Mouse (Mus musculus) forebrain, embryonic 15.5 days (tissue): ENCODE measurements around the gene Ston2. TPM values are rescaled to one million over a fixed set of nuclear protein-coding genes. Genes with fewer than 3 reads are reported as not detected.

ENCODE experiments used
- ATAC-seq: fragments of 200-750 bp; cut with Nextera tagmentation; replicated peaks from 2 replicates; pipeline ENCODE4 v1.8.0; 2017; ENCODE audit warnings: mild to moderate bottlenecking, moderate TSS enrichment, moderate library complexity
- H3K27ac ChIP-seq: fragments of 300-500 bp; sonication (generic); replicated peaks from 2 replicates; pipeline ENCODE4 v1.5.1; 2015; ENCODE audit warnings: mild to moderate bottlenecking, inconsistent platforms
- H3K27me3 ChIP-seq: fragments of 300-500 bp; sonication (generic); 2 replicates; pipeline ENCODE4 v1.6.1; 2015; ENCODE audit warnings: inconsistent platforms
- H3K36me3 ChIP-seq: fragments of 300-500 bp; sonication (generic); 2 replicates; pipeline ENCODE4 v1.6.1; 2015; ENCODE audit warnings: mild to moderate bottlenecking, inconsistent platforms
- H3K4me1 ChIP-seq: fragments of 300-500 bp; sonication (generic); 2 replicates; pipeline ENCODE4 v1.6.1; 2015; ENCODE audit warnings: inconsistent platforms
- H3K4me2 ChIP-seq: fragments of 300-500 bp; sonication (generic); replicated peaks from 2 replicates; pipeline ENCODE4 v1.6.1; 2015; ENCODE audit warnings: mild to moderate bottlenecking, inconsistent platforms
- H3K4me3 ChIP-seq: fragments of 300-500 bp; sonication (generic); 2 replicates; pipeline ENCODE4 v1.5.1; 2015; ENCODE audit warnings: mild to moderate bottlenecking, inconsistent platforms
- H3K9ac ChIP-seq: fragments of 300-500 bp; sonication (generic); replicated peaks from 2 replicates; pipeline ENCODE4 v1.6.1; 2015; ENCODE audit warnings: mild to moderate bottlenecking, inconsistent platforms
- H3K9me3 ChIP-seq: fragments of 300-500 bp; sonication (generic); 2 replicates; pipeline ENCODE4 v1.6.1; 2016; ENCODE audit warnings: inconsistent platforms
- WGBS: fragments of 180-500 bp; shearing (Covaris S2); methylation state at CpG from one replicate; pipeline ENCODE4 v1.1.7; 2015; ENCODE audit warnings: mixed read lengths; 5-methylcytosine and 5-hydroxymethylcytosine counted together
- polyA plus RNA-seq: library from polyadenylated mRNA; unstranded; fragments of >200 nt; fragmentation: Nextera tagmentation; extraction: Ambion mirVana; gene quantifications from 2 replicates; pipeline ENCODE4 v1.2.1, GENCODE M21; 2015

The Ston2 gene
- polyA plus RNA-seq, 1 experiment from 2014 or later, result 6.2 TPM

DNA sequence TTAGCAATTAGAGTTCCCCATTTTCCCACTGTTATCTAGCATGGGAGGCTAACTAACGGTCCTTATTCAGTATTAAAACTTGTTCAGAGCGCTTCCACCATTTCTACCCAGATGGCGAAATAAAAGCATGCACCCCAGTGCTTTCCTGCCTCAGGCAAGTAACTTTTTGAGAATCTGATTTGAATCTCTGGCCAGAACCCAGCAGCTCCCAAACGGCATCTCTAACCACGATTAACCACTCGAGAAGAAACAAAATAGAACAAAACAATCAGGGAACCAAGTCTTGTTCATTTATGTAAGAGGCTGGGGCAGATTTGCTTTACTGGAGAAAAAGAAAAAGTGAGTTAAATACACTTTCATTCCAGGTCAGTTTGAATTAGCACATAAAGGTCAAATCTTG is 44.1 kb downstream of the Ston2 start:
- 29% methylated on average over 6 of the region's 6 CpGs for WGBS
- Histone ChIP-seq H3K27ac (peak overlapping the region; percentile 2; the same call in 1 of the 2 replicates), H3K36me3 (no peaks in the 10 kb centered on the region), H3K9me3 (no peaks in the 10 kb centered on the region), H3K4me2 (no peak overlapping the region), H3K27me3 (no peaks in the 10 kb centered on the region), H3K4me3 (no peak overlapping the region), H3K9ac (no peak overlapping the region), H3K4me1 (peaks cover 24% of the 10 kb centered on the region)
- ATAC-seq, result no peak

DNA sequence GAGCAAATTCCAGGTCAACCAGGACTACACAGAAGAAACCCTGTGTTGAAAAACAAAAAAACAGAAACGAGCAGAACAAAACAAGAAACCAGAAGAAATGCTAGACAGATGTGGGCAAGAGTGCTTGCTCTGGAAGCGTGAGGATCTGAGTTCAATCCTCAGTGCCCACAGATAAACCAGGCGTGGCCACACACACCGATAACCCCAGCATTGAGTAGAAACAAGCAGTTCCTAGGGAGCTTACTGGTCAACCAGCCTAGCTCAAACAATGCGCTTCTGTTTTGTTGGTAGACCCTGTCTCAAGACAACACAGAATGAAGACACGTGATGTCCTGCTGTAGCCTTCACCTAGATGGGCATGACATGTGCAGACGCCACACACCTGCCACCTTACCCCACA is 45.3 kb downstream of the Ston2 start:
- Histone ChIP-seq H3K4me3 (no peak overlapping the region), H3K9me3 (no peaks in the 10 kb centered on the region), H3K27me3 (no peaks in the 10 kb centered on the region), H3K4me1 (peaks cover 16% of the 10 kb centered on the region), H3K4me2 (no peak overlapping the region), H3K27ac (no peak overlapping the region), H3K36me3 (no peaks in the 10 kb centered on the region), H3K9ac (no peak overlapping the region)
- ATAC-seq, result no peak
- WGBS, result 95% methylated on average over 7 of the region's 7 CpGs

DNA sequence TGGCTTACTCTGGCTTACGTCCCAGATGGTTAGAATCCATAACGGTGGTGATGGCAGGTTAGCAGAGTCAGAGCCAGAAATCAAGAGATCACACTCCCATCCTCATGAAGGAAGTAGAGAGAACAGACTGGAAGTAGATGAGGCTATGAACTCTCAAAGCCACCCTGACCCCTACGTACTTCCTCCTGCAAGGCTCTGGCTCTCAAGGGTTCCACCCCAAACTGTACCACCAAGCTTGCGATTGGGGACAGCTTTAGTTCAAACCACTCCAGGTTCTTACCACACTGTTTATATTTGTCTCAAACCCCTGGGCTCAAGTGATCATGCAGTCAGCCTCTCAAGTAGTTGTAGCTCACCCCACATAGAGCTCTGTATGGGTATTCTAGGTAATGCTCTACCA is 49.8 kb downstream of the Ston2 start:
- Histone ChIP-seq H3K4me3 (no peak overlapping the region), H3K36me3 (no peaks in the 10 kb centered on the region), H3K9me3 (no peaks in the 10 kb centered on the region), H3K27me3 (no peaks in the 10 kb centered on the region), H3K27ac (no peak overlapping the region), H3K4me1 (peaks cover 1% of the 10 kb centered on the region; the same call in 1 of the 2 replicates), H3K4me2 (no peak overlapping the region), H3K9ac (no peak overlapping the region)
- ATAC-seq, result no peak
- 85% methylated on average over 4 of the region's 4 CpGs for WGBS

DNA sequence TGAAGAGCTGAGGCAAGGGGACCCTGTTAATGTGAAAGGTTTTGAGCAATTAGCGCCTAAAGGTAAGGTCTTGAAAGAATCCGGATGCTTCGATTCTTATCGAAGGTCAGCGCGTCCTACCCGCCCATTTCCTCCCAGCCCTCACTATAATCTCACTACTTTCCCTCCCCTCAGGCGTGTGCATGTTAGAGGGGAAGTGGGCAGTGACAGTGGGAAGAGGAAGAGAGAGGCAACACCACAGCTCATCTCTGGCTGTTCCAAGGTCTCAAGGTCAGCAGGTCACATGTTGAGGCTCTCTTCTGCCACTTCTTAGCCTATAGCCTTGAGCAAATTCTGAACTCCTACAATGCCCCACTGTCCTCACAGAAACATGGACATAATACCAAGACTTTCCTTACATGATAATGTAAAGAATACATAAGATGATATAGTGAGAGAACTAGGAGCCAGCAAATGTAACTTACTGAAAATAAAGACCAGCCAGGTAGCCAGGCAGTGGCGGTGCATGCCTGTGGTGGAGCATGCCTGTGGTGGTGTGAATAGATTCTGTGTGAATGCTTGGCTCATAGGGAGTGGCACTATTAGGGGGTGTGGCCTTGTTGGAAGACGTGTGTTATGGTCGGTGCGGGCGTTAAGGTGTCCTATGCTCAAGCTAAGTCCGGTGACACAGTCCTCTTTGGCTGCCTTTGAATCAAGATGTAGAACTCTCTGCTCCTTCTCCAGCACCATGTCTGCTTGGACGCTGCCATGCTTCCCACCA is 51.8 kb downstream of the Ston2 start:
- H3K4me1 ChIP-seq, result peaks cover 11% of the 10 kb centered on the region; the same call in 1 of the 2 replicates
- no peaks in the 10 kb centered on the region for H3K27me3 ChIP-seq
- WGBS, result 95% methylated on average over 15 of the region's 15 CpGs
- H3K9ac ChIP-seq, result no peak overlapping the region
- no peaks in the 10 kb centered on the region for H3K36me3 ChIP-seq
- H3K9me3 ChIP-seq, result no peaks in the 10 kb centered on the region
- no peak overlapping the region for H3K27ac ChIP-seq
- no peak for ATAC-seq
- no peak overlapping the region for H3K4me2 ChIP-seq
- H3K4me3 ChIP-seq, result no peak overlapping the region

DNA sequence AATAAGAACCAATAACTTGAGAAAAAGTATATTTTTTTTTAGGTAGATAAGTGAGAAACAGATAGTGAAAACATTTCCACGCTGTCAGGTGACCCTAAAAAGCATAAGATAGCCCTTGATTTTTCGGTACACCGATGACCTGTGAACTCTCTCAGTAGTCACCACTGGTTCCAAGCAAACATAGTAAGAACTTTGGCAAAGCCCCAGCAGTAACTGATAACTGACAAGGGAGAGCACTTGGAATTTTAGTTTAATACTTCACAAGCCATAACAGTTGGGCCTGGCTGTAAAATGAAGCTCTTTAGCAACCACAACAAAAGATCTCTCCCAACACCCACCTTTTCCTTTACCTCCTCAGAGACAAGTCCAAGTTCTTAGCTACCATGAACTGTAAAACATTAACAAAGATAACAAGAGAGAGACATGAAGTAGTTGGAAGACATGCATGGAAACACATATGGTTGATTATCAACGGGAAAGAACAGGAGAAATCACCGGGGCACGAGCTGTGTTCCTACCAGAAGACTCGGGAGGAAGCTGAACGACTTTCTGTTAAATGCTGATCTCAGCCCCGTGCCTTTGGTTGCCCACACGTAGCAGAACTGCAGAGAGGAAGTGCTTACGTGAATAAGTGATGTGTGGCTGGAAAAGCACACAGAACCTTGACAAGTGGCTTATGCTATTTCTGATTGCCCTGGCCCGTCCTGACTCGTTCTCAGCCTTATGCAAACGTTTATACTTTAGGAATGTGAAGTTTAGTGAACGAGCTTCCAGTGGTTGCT is 53.8 kb downstream of the Ston2 start:
- no peaks in the 10 kb centered on the region for H3K27me3 ChIP-seq

DNA sequence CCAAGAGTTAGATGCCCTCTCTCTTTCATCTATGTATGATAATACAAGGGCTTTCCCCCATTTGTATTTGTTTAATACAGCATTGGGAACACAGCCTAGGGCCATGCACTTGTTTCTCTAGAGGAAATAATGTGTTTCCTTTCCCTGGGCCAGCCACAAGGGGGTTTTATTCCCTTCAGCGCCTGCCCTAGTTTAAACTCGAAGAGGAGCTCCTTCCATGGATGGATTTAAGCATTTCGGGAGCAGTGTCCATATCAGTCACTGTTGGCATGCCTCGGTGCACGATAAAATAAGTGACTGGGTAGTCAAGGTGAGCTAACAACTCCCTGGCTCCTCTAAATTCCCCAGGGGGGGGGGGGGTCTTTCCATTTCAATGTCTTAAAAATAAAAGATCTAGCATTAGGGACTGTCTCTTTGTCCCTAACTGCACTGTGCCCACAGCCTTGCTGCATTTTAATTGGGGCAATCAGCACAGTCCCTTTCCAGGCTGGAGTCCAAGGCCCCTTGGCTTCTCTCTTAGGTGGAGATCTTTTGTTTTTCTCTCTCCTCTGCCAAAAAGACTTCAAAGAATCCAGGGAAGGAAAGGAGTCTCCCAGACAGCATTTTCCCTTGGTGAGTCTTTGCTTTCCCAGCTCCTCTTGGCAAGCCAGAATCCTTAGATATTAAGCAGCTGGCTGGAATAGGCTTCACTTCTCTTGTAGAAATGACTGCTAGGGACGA is 55.3 kb downstream of the Ston2 start:
- Histone ChIP-seq H3K27ac (peak overlapping the region; percentile 62), H3K4me1 (peaks cover 11% of the 10 kb centered on the region; the same call in 1 of the 2 replicates), H3K4me3 (no peak overlapping the region), H3K9ac (no peak overlapping the region), H3K27me3 (no peaks in the 10 kb centered on the region), H3K9me3 (no peaks in the 10 kb centered on the region), H3K36me3 (no peaks in the 10 kb centered on the region), H3K4me2 (no peak overlapping the region)
- peak; percentile 92 for ATAC-seq
- WGBS, result 30% methylated on average over 6 of the region's 6 CpGs

More for the DNA sequence above, 53.8 kb downstream of the Ston2 start:
- no peak overlapping the region for H3K9ac ChIP-seq
- no peak overlapping the region for H3K4me3 ChIP-seq
- no peak overlapping the region for H3K4me2 ChIP-seq
- no peaks in the 10 kb centered on the region for H3K36me3 ChIP-seq
- 86% methylated on average over 15 of the region's 15 CpGs for WGBS
- H3K9me3 ChIP-seq, result no peaks in the 10 kb centered on the region
- H3K4me1 ChIP-seq, result peaks cover 11% of the 10 kb centered on the region; the same call in 1 of the 2 replicates
- no peak overlapping the region for H3K27ac ChIP-seq
- ATAC-seq, result no peak

DNA sequence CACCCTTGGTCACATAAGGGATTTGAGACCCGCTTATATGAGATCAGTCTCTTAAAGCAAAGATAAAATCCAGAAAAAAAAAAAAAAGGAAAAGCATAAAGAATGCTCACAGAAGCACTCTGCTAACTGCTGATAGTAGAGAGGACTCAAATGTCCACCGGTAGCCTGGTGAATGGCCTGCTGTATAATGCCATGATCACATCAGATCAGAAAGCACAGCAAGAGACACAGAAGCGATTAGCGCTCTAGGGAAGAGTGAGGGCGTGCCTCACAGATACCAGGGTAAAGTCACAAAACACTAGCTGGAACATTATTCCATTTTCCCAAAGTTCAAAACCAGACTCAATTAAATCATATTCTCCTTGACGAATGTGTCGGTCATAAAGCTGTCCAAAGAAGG is 62.0 kb downstream of the Ston2 start:
- Histone ChIP-seq H3K4me2 (no peak overlapping the region), H3K36me3 (no peaks in the 10 kb centered on the region), H3K27ac (no peak overlapping the region), H3K9me3 (no peaks in the 10 kb centered on the region), H3K4me1 (no peaks in the 10 kb centered on the region), H3K4me3 (no peak overlapping the region), H3K9ac (no peak overlapping the region), H3K27me3 (no peaks in the 10 kb centered on the region)
- 94% methylated on average over 7 of the region's 7 CpGs for WGBS
- no peak for ATAC-seq

DNA sequence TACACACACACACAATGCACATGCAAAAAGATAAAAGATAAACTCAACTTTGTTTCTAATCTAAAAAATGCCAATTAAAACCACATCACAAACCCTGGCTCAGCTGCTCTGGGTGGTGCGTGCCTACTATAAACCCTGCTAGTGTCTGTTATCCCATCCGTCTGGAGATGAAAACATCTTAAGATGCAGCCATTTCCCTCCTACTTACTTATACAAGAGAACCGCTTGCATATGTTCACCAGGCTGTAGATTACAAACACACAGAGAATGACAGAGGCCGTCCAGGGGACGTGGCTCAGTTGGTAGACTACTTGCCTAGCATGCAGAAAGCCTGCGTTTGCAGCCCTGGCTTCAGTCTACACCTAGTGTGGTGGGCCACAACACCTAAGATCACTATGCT is 64.3 kb downstream of the Ston2 start:
- H3K9ac ChIP-seq, result no peak overlapping the region
- no peaks in the 10 kb centered on the region for H3K9me3 ChIP-seq
- no peak overlapping the region for H3K27ac ChIP-seq
- no peaks in the 10 kb centered on the region for H3K36me3 ChIP-seq
- H3K27me3 ChIP-seq, result no peaks in the 10 kb centered on the region
- no peak overlapping the region for H3K4me3 ChIP-seq
- H3K4me1 ChIP-seq, result no peaks in the 10 kb centered on the region
- no peak overlapping the region for H3K4me2 ChIP-seq
- 73% methylated on average over 6 of the region's 6 CpGs for WGBS
- ATAC-seq, result no peak

DNA sequence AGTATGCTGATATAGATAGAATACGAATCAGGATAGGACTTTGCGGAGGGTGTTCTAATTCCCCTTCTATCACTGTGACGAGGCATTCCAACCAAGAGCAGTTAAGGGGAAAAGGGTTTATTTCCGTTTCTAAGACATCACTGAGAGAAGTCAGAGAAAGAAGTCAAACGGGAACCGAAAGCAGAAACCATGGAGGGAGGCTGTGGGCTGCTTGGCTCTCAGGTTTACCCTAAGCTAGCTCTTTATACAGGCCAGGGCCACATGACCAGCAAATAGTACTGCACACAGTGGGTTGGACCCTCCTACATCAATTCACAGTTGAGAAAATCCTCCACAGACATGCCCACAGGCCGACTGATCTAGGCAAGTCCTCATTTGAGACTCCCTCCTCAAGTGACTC is 69.1 kb downstream of the Ston2 start:
- H3K4me1 ChIP-seq, result no peaks in the 10 kb centered on the region
- no peak overlapping the region for H3K27ac ChIP-seq
- H3K4me3 ChIP-seq, result no peak overlapping the region
- H3K36me3 ChIP-seq, result no peaks in the 10 kb centered on the region
- no peaks in the 10 kb centered on the region for H3K9me3 ChIP-seq
- no peaks in the 10 kb centered on the region for H3K27me3 ChIP-seq
- WGBS, result 81% methylated on average over 7 of the region's 7 CpGs
- H3K4me2 ChIP-seq, result no peak overlapping the region
- H3K9ac ChIP-seq, result no peak overlapping the region
- no peak for ATAC-seq

DNA sequence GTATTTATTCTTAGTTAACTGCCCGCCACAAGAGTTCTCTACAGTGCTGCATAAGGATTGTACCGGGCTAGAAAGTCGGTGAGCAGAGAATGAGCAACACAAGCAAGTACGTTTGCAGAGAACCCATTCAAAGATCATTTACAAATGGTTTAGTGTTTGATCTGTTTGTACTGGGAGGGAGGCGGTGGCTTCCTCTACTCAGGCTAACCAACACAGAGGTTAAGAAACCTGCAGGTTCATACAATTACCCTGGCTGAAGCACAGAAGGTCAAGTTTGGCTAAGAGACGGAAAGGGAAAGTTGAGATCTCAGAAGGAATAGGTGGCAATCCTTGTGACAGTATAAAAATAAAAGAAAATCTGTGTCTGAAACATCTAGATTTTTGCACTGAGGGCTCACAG is 72.5 kb downstream of the Ston2 start:
- H3K4me1 ChIP-seq, result peaks cover 9% of the 10 kb centered on the region
- H3K9ac ChIP-seq, result no peak overlapping the region
- ATAC-seq, result no peak
- H3K27ac ChIP-seq, result no peak overlapping the region
- WGBS, result 68% methylated on average over 6 of the region's 6 CpGs
- no peaks in the 10 kb centered on the region for H3K36me3 ChIP-seq
- H3K27me3 ChIP-seq, result no peaks in the 10 kb centered on the region
- H3K4me3 ChIP-seq, result no peak overlapping the region
- H3K9me3 ChIP-seq, result no peaks in the 10 kb centered on the region
- H3K4me2 ChIP-seq, result no peak overlapping the region

DNA sequence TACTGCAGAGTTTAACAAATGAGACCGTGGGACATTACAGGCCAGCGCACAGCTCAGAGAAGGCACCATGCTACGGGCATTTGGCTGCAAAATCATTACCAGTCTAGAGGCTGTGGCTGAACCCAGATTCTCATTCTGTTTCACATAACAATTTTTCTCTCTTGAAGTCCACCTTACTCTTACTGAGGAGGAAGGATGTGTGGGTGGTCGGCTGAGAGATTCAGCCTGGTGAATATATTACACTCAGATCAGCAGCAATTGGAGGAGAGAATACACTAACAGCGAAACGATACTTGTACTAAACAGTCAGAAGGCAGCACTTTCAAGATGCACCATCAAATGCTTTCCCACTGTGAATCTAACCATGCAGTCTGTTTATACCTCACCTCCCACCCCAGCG is 74.8 kb downstream of the Ston2 start:
- H3K4me3 ChIP-seq, result no peak overlapping the region
- no peak for ATAC-seq
- H3K9me3 ChIP-seq, result no peaks in the 10 kb centered on the region
- no peak overlapping the region for H3K27ac ChIP-seq
- H3K4me2 ChIP-seq, result no peak overlapping the region
- H3K27me3 ChIP-seq, result no peaks in the 10 kb centered on the region
- H3K9ac ChIP-seq, result no peak overlapping the region
- H3K36me3 ChIP-seq, result no peaks in the 10 kb centered on the region
- WGBS, result 93% methylated on average over 7 of the region's 7 CpGs
- H3K4me1 ChIP-seq, result peaks cover 21% of the 10 kb centered on the region

DNA sequence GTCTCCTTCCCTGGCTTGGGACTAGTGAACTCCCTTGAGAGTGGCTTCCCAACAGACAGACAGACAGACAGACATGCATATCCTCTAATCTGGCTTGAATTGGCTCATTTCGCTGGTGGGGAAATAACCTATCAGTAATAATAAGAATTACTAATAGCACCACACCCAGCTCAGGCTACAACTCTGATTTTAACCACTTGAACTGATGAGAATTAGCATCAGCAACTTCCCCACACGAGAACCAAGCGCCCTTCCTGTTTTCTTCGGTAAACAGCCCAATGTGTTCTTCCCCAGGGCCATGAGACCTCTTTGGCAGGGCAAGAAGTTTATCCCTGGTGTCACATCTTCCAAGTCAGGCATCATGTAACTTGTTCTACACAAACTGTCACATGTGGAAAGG is 76.5 kb downstream of the Ston2 start:
- no peak for ATAC-seq
- WGBS, result 90% methylated on average over 4 of the region's 4 CpGs
- no peak overlapping the region for H3K27ac ChIP-seq

More for the DNA sequence above, 76.5 kb downstream of the Ston2 start:
- Histone ChIP-seq H3K4me2 (no peak overlapping the region), H3K4me3 (no peak overlapping the region), H3K9ac (no peak overlapping the region), H3K9me3 (no peaks in the 10 kb centered on the region), H3K36me3 (no peaks in the 10 kb centered on the region), H3K4me1 (peaks cover 27% of the 10 kb centered on the region), H3K27me3 (no peaks in the 10 kb centered on the region)
